Mouse (Mus musculus) embryonic fibroblast, embryonic 13.5 days (primary cell): ENCODE results near the gene Slc35d2.

Source experiments
- CTCF ChIP-seq: IDR thresholded peaks from 2 replicates; pipeline ENCODE4 v1.5.1; 2011; ENCODE audit warnings: mild to moderate bottlenecking, control low read depth, low read length, moderate library complexity, borderline replicate concordance; ENCODE audit not compliant: insufficient read depth
- POLR2A ChIP-seq: IDR thresholded peaks from 2 replicates; pipeline ENCODE4 v1.6.1; 2011; ENCODE audit warnings: low read depth, mild to moderate bottlenecking, control low read depth, low read length, moderate library complexity

- TF ChIP-seq CTCF = no peak
- no peak for TF ChIP-seq POLR2A
These were observed 53.1 kb downstream of the Slc35d2 start for GRCm38 (mm10) chr13:64076074-64076473.
